Mouse (Mus musculus) cortical plate, adult 2 months (tissue): ENCODE results near the gene Gm40460. TPM values are rescaled to one million over a fixed set of nuclear protein-coding genes. Genes with fewer than 3 reads are reported as not detected.
"Not testable (repeated sequence)": the region's sequence is repeated elsewhere in the genome, so short reads cannot be mapped to it uniquely, and the experiment has no call there.

ENCODE experiments used
- H3K27ac ChIP-seq: fragments of 200-500 bp; 2 replicates; pipeline ENCODE4 v1.5.1; 2012; ENCODE audit warnings: low read length, control low read depth, inconsistent platforms; ENCODE audit not compliant: insufficient read depth
- H3K4me1 ChIP-seq: fragments of 200-500 bp; 2 replicates; pipeline ENCODE4 v1.6.1; 2011; ENCODE audit warnings: low read length; ENCODE audit not compliant: control insufficient read depth, insufficient read depth
- H3K4me3 ChIP-seq: fragments of 200-500 bp; 2 replicates; pipeline ENCODE4 v1.5.1; 2011; ENCODE audit warnings: mild to moderate bottlenecking, low read length, control low read depth; ENCODE audit not compliant: insufficient read depth
- CTCF ChIP-seq: fragments of 200-500 bp; IDR thresholded peaks from 2 replicates; pipeline ENCODE4 v1.5.1; 2011; ENCODE audit warnings: mild to moderate bottlenecking, control low read depth, low read length; ENCODE audit not compliant: insufficient read depth; ENCODE audit errors: extremely low read depth
- POLR2A ChIP-seq: fragments of 200-500 bp; IDR thresholded peaks from 2 replicates; pipeline ENCODE4 v1.6.1; 2011; ENCODE audit warnings: mild to moderate bottlenecking, low read length, control low read depth; ENCODE audit not compliant: insufficient read depth; ENCODE audit errors: extremely low read depth
- polyA plus RNA-seq: library from polyadenylated mRNA; depleted of rRNA; stranded (reverse); fragments of >200 nt; gene quantifications from 2 replicates; pipeline ENCODE4 v1.2.3, GENCODE M21; 2012; rRNA removed

Gene Gm40460
- not detected in 2 replicates for polyA plus RNA-seq

- TF ChIP-seq POLR2A (no peak), CTCF (no peak)
- H3K27ac ChIP-seq, result no peak within 1 kb of the TSS
- no peaks in the 10 kb centered on the region for H3K4me1 ChIP-seq
- no peak within 1 kb of the TSS for H3K4me3 ChIP-seq
Observed at GRCm38 (mm10) chr7:142240978-142241377, at the start of gene Gm40460. TSS of gene Gm40460 (minus strand) at chr7:142241078.

GRCm38 (mm10) chr7:142285910-142286612, 45.2 kb upstream of the Gm40460 start:
- H3K4me1 ChIP-seq, H3K27ac ChIP-seq, H3K4me3 ChIP-seq: not testable (repeated sequence)

- no peak overlapping the region for H3K4me3 ChIP-seq
- H3K27ac ChIP-seq, result no peak overlapping the region
- peak; percentile 34; the same call in 1 of the 2 replicates for TF ChIP-seq CTCF
- TF ChIP-seq POLR2A, result no peak
Observed at GRCm38 (mm10) chr7:142285130-142285835, 44.4 kb upstream of the Gm40460 start.

GRCm38 (mm10) chr7:142284615-142285080, 43.8 kb upstream of the Gm40460 start:
- H3K27ac ChIP-seq, result no peak overlapping the region
- H3K4me1 ChIP-seq, result no peaks in the 10 kb centered on the region
- H3K4me3 ChIP-seq, result peak overlapping the region; percentile 47
- TF ChIP-seq CTCF (peak; percentile 49), POLR2A (no peak)

More at GRCm38 (mm10) chr7:142285130-142285835, 44.4 kb upstream of the Gm40460 start:
- no peaks in the 10 kb centered on the region for H3K4me1 ChIP-seq

- peak overlapping the region; percentile 47 for H3K4me3 ChIP-seq
- no peak overlapping the region for H3K27ac ChIP-seq
- no peaks in the 10 kb centered on the region for H3K4me1 ChIP-seq
- no peak for TF ChIP-seq CTCF
- no peak for TF ChIP-seq POLR2A
Observed at GRCm38 (mm10) chr7:142284023-142284591, 43.2 kb upstream of the Gm40460 start.

- not testable (repeated sequence) for H3K27ac ChIP-seq, H3K4me1 ChIP-seq, H3K4me3 ChIP-seq
Observed at GRCm38 (mm10) chr7:142282847-142283246, 42.0 kb upstream of the Gm40460 start.

GRCm38 (mm10) chr7:142279291-142279690, 38.4 kb upstream of the Gm40460 start:
- not testable (repeated sequence) for H3K27ac ChIP-seq, H3K4me1 ChIP-seq, H3K4me3 ChIP-seq

- not testable (repeated sequence) for H3K27ac ChIP-seq, H3K4me3 ChIP-seq, H3K4me1 ChIP-seq
- TF ChIP-seq CTCF, result peak; percentile 47
Observed at GRCm38 (mm10) chr7:142278183-142278582, 37.3 kb upstream of the Gm40460 start.

GRCm38 (mm10) chr7:142274263-142274662, 33.4 kb upstream of the Gm40460 start, which contains the start of gene Gm4559:
TSS of gene Gm4559 (minus strand) at chr7:142274363.
- H3K4me3 ChIP-seq, H3K4me1 ChIP-seq, H3K27ac ChIP-seq: not testable (repeated sequence)

- H3K4me3 ChIP-seq, H3K27ac ChIP-seq, H3K4me1 ChIP-seq: not testable (repeated sequence)
Observed at GRCm38 (mm10) chr7:142258254-142258653, 17.4 kb upstream of the Gm40460 start, which contains the start of gene Gm2431. TSS of gene Gm2431 (minus strand) at chr7:142258354.
